Mouse (Mus musculus): ENCODE measurements around the gene Rassf1.

Rassf1 gene

DNA sequence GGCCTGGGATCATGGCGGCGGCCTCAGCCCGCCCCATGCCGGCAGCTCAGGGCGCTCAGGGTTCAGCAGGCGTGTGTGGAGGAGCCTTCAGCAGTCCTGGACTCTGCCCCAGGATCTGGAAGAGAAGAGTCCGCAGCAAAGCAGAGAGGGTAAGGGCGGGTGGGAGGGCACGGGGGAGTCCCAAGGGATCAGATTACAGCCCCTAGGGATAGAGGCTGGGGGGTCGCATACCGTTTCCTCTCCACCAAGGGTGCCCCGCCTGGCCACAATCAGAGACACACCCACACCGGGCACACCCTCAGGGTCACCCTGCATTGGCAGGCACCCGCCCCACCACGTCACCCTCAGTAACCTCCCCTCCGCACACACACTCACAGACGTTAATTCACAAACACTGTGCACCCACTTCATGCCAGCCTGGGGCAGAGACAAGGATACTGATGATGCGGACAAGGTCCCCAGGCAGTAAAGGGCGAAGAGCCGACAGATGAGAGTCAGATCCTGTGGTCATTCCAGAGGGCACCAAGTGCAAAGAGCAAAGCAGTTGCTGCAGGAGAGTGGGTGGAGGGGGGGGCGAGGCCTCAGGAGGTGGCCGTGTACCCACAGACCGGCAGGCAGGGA is 53.8 kb downstream of the Rassf1 start:
- no peak for DNase-seq (ENCODE audit: low spot score)

DNA sequence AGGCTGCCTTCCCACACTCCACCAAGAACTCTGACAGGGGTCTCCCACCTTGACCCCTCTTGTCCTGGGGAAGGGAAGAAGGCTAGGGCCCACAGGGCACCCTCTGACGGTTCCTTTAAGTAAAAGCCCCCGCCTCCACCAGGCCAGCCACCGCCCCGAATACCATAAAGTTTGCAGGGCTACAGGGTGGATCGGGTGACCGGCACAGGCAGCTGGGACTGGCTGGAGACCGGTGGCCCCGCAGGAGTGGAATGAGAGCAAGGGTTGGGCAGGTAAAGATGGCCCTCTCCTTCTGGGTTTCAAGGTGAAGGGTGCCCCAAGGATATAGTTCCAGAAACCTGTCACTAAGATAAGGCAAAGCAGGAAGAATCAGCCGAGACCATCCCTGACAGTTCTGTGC is 55.2 kb downstream of the Rassf1 start:
- DNase-seq (ENCODE audit: low spot score): no peak

DNA sequence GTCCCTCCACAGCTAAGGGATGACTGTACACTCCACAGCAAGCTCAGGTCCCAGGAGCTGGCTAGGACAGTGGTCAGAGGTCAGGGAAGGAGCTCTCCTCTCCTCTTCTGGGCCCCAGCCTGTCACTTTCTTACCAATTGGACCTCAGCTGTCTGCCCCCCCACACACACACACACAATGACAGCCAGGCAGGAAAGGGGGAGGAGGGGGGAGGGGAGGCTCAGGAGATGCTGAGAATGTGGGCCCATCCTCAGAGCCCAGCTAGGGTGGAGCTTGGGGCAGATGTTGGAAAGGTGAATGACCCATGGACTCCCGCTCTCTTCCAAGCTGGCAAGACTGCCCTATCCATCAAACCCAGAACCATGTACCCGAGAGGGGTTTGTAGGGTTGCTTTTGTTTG is 55.7 kb downstream of the Rassf1 start:
- no peak for DNase-seq (ENCODE audit: low spot score)

DNA sequence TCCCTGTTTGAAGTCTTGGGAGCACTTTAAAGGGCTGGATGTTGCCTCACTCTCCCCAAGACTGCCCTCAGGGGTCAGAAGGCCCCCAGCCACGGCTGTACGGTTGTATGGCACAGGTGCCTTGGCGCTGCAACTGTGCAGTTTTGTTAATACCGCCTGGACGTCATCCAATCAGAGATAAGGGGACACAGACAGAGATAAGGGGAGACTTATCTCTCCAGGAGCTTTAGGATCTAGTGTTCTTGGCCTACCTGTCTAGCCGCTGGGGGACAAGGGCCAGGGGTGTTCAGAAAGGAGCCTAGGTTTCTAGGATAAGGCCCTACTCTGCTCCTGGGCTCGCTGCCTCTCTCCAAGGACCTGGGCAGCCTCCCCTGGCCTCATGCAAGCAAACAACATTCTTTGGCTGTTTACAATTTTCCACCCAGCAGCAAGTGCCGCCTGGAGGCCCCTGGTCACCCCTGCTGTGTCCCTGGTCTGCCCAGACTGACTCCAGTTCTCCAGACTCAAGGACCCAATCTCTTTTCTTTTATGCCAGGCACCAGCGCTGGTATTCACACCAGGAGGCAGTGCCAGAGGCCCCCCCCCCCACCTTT is 56.4 kb downstream of the Rassf1 start:
- DNase-seq (ENCODE audit: low spot score): no peak

DNA sequence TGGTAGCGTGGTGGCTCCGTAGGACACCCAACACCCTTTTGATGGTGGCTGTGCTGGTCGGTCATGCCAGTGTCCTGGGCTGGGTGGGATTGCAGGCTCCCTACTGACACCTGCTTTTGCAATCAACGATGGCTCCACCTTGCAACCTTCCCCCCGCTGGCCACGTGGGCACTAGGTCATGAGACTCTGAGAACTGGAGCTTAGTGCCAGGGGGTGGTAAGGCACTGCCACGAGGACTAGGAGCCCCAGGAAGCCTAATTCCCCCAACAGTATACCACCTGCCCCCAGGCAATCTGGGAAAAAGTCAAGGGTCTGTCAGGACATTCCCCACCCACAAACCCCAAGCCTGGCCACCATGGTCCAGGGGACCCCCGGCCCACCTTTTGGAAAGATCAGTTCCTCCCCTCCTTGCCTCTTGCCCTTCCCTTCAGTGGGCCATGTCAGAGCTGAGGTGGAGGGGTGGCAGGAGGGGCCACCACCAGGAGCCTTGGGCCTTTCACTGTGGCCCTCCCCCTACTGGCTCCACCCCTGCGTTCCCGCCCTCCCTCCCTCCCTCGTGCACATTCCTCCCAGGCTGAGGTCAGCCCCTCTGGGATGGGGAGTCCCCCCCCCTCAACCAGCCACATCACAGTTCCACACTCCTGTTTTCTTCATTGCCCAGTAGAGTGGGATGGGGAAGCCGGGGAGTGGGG is 57.5 kb downstream of the Rassf1 start, which contains the start of gene Sema3b:
Gene Sema3b, minus strand, starts transcription at position 489 of the 692 bp plus-strand sequence.
- DNase-seq (ENCODE audit: low spot score): no peak

DNA sequence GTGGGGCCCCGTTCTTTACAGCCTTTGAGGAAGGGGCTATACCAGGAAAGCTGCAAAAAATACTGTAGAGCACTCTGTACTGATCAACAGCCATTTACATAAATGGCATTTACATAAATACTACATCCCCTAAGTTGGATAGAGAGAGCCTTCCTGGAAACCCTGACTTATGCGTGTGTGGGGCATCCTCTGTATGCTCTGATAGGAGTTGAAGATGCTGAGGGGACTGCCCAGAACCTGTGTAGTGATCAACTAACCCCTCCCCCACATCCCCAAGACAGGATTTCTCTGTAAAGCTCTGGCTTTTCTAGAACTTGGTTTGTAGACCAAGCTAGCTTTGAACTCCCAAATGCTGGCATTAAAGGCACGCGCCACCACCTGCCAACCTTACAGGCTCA is 58.1 kb downstream of the Rassf1 start:
- no peak for DNase-seq (ENCODE audit: low spot score)

DNA sequence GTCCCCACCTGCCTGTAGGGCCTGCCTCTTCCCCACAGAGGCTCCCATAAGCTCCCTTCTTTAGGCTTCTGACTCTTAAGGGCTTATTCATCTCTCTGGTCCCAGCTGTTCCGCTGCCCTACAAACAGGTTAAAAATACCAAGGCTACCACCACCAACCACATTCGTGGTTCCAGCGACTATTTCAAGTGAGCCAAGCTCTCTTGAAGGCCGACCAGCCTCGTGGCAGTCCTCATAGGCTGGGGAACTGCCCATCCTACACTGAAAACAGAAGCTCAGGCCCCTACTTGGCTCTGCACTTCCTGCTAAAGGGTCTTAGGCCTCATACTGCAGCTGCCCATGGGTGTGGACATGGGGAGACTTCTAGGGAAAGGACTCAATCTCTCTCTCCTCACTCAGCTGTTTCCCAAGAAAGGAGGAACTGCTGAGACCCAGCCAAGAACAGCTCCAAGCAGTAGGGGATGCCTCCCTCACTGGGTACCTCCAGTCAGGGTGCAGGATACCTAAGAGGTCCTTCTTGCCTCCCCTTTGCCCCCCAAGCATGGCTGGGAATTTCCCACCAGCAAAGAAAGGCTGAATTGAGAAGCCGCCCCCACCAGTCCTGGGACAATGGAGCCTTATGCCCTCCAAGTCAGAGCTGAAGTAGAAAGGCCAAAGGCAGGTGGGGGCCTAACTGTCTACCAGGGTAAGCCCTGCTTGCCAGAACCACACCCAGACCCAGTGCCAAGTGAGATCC is 60.3 kb downstream of the Rassf1 start:
- no peak for DNase-seq (ENCODE audit: low spot score)

Measured in urinary bladder, postnatal 25 days (tissue).